ENCODE assay signal across 27 mouse cellular contexts in the genomic region with DNA sequence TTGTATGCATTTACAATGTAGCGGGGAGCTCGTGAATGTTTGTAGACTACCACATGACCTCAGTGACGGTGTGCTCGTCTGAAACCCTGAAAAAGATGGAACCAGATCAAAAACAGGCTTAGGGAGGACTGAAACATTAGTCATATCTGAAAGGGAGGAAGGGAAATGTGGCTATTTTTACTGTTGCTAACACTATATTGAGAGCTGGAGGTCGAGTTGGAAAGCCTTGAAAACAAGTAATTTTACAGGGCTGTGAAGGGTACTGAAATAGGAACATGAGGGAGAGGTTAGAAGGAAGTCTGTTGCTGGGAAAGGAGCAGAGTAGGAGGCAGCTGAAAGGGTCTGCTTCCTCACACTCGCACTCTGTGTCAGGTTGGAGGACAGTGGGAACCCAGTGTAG.
DNase-seq lines count a peak whose midpoint lies in the region; ATAC-seq and TF ChIP-seq lines count a peak whose summit lies in the region.
"Had no signal": no experiment of that assay in that cellular context is flagged by ENCODE, and none has a peak within 500 bp of the region (broad histone marks: within the 10 kb centered on the region; RNA-seq: fewer than 3 reads in every experiment).

No protein-coding gene starts in this region.

- H3K4me1 ChIP-seq in kidney, embryonic 15.5 days = peaks cover 9% of the 10 kb centered on the region; the same call in 1 of the 2 replicates
- H3K4me1 ChIP-seq in kidney, embryonic 16.5 days (ENCODE audit: insufficient read depth, low read length) = peaks cover 2% of the 10 kb centered on the region; the same call in 1 of the 2 replicates
- H3K4me1 ChIP-seq in thymus, adult 2 months (replicated peaks; ENCODE audit: control insufficient read depth, insufficient read depth, low read length) = no peaks in the 10 kb centered on the region
- H3K4me1 ChIP-seq: forebrain, embryonic 13.5 days; hindbrain, embryonic 12.5 days; intestine, embryonic 15.5 days; liver, embryonic 13.5 days; midbrain, embryonic 13.5 days; neural tube, embryonic 13.5 days had no signal

- ATAC-seq in kidney, embryonic 15.5 days (replicated peaks; ENCODE audit: low FRiP score) = no peak
- ATAC-seq in kidney, embryonic 16.5 days (ENCODE audit: low FRiP score, low TSS enrichment) = no peak
- no peak for ATAC-seq in erythroblast, adult 5-6 weeks (replicated peaks; ENCODE audit: low FRiP score, poor library complexity, severe bottlenecking)
- ATAC-seq: forebrain, embryonic 13.5 days; hindbrain, postnatal 0 days; intestine, embryonic 15.5 days; lung, postnatal 0 days; midbrain, embryonic 13.5 days had no signal

- no peaks in the 10 kb centered on the region for H3K27me3 ChIP-seq in kidney, embryonic 15.5 days
- H3K27me3 ChIP-seq in kidney, embryonic 16.5 days (ENCODE audit: insufficient read depth, low read length) = no peaks in the 10 kb centered on the region
- no peaks in the 10 kb centered on the region for H3K27me3 ChIP-seq in thymus, adult 2 months (ENCODE audit: control insufficient read depth, insufficient read depth, low read length)
- H3K27me3 ChIP-seq: CH12.LX; embryonic facial prominence, embryonic 13.5 days; forebrain, embryonic 13.5 days; hindbrain, embryonic 12.5 days; intestine, embryonic 15.5 days; liver, embryonic 13.5 days; midbrain, embryonic 13.5 days; neural tube, embryonic 13.5 days had no signal

- no peak overlapping the region for H3K4me3 ChIP-seq in kidney, embryonic 15.5 days (replicated peaks)
- H3K4me3 ChIP-seq in kidney, embryonic 16.5 days (ENCODE audit: low read length) = no peak overlapping the region
- no peak overlapping the region for H3K4me3 ChIP-seq in thymus, adult 2 months (ENCODE audit: control insufficient read depth, insufficient read depth, low read length)
- H3K4me3 ChIP-seq: embryonic facial prominence, embryonic 13.5 days; forebrain, embryonic 13.5 days; hindbrain, embryonic 12.5 days; intestine, embryonic 15.5 days; liver, embryonic 13.5 days; midbrain, embryonic 13.5 days; neural tube, embryonic 13.5 days had no signal

- H3K4me2 ChIP-seq in kidney, embryonic 15.5 days = no peak overlapping the region
- no peak overlapping the region for H3K4me2 ChIP-seq in kidney, embryonic 16.5 days (replicated peaks; ENCODE audit: low read depth, low read length)
- H3K4me2 ChIP-seq: embryonic facial prominence, embryonic 13.5 days; forebrain, embryonic 13.5 days; hindbrain, embryonic 12.5 days; intestine, embryonic 15.5 days; liver, embryonic 13.5 days; midbrain, embryonic 13.5 days; neural tube, embryonic 13.5 days had no signal

- H3K9me3 ChIP-seq in kidney, embryonic 15.5 days (replicated peaks) = no peaks in the 10 kb centered on the region
- H3K9me3 ChIP-seq in kidney, embryonic 16.5 days (ENCODE audit: low read length) = no peaks in the 10 kb centered on the region
- H3K9me3 ChIP-seq: embryonic facial prominence, embryonic 13.5 days; forebrain, embryonic 13.5 days; hindbrain, embryonic 12.5 days; intestine, embryonic 15.5 days; liver, embryonic 13.5 days; neural tube, embryonic 13.5 days had no signal

- H3K9ac ChIP-seq in kidney, embryonic 15.5 days = no peak overlapping the region
- H3K9ac ChIP-seq in kidney, embryonic 16.5 days (replicated peaks; ENCODE audit: low read length) = no peak overlapping the region
- H3K9ac ChIP-seq: embryonic facial prominence, embryonic 13.5 days; forebrain, embryonic 13.5 days; hindbrain, embryonic 12.5 days; intestine, embryonic 15.5 days; liver, embryonic 13.5 days; midbrain, embryonic 13.5 days; neural tube, embryonic 13.5 days had no signal

- DNase-seq in adrenal gland, postnatal 36 days = peak; percentile 7 to 8
- DNase-seq in adrenal gland, adult 18-20 months (ENCODE audit: low spot score in 2 of 2) = no peak
- DNase-seq in NIH3T3 (ENCODE audit: low read depth) = peak; percentile 28
- peak; percentile 29 for DNase-seq in fibroblast of lung, adult 2 months (ENCODE audit: low read depth)
- no peak for DNase-seq in thymus, adult 2 months
- DNase-seq: cerebellum, adult 11 months; cerebellum, adult 9-11 months; gastrocnemius, postnatal 25 days; heart, postnatal 36 days; kidney, adult 9 months; kidney, postnatal 25 days; liver, embryonic 13.5 days; lung, adult 18-20 months; thymus, postnatal 25 days had no signal

- TF ChIP-seq CTCF in thymus, adult 2 months (IDR thresholded peaks at IDR 0.05; ENCODE audit: borderline replicate concordance, control insufficient read depth, extremely low read depth, insufficient read depth, low read length, poor library complexity) = no peak

- H3K36me3 ChIP-seq in kidney, embryonic 15.5 days = no peaks in the 10 kb centered on the region
- H3K36me3 ChIP-seq in kidney, embryonic 16.5 days (ENCODE audit: insufficient read depth, low read length) = no peaks in the 10 kb centered on the region
- no peaks in the 10 kb centered on the region for H3K36me3 ChIP-seq in thymus, adult 2 months (ENCODE audit: control insufficient read depth, insufficient read depth, low read length)
- H3K36me3 ChIP-seq: embryonic facial prominence, embryonic 13.5 days; hindbrain, embryonic 12.5 days; intestine, embryonic 15.5 days; liver, embryonic 13.5 days; midbrain, embryonic 13.5 days; neural tube, embryonic 13.5 days had no signal

- H3K27ac ChIP-seq in kidney, embryonic 15.5 days = peak overlapping the region; percentile 23; the same call in 1 of the 2 replicates
- H3K27ac ChIP-seq in kidney, embryonic 16.5 days (ENCODE audit: low read length) = no peak overlapping the region
- no peak overlapping the region for H3K27ac ChIP-seq in thymus, adult 2 months (ENCODE audit: control insufficient read depth, insufficient read depth, low read length)
- H3K27ac ChIP-seq: embryonic facial prominence, embryonic 13.5 days; forebrain, embryonic 13.5 days; hindbrain, embryonic 12.5 days; hindbrain, postnatal 0 days; intestine, embryonic 15.5 days; liver, embryonic 13.5 days; macrophage; midbrain, embryonic 13.5 days; neural tube, embryonic 13.5 days had no signal

- 55% methylated on average over 6 of the region's 6 CpGs for WGBS in kidney, embryonic 15.5 days
- WGBS in kidney, embryonic 16.5 days = 63% methylated on average over 6 of the region's 6 CpGs
- 72% methylated on average over 6 of the region's 6 CpGs for WGBS in thymus, adult 2 months

- no peak for TF ChIP-seq POLR2A in thymus, adult 2 months (IDR thresholded peaks at IDR 0.05; ENCODE audit: control insufficient read depth, extremely low read depth, insufficient read depth, low read length, poor library complexity)

Comparison
In these comparisons a context has a peak if more than half of its experiments do, and no peak if none do; other contexts are left out.
1. DNase-seq: peak in adrenal gland, postnatal 36 days (2 of 2), NIH3T3 (single experiment) and fibroblast of lung, adult 2 months (single experiment); none in adrenal gland, adult 18-20 months (0 of 2) and thymus, adult 2 months (single experiment).